Mouse (Mus musculus): ENCODE results near the gene Hoxc9. TPM values are rescaled to one million over a fixed set of nuclear protein-coding genes. Genes with fewer than 3 reads are reported as not detected.

Hoxc9 gene
- total and polyA plus RNA-seq, 3 experiments = 0.49 to 3.7 (median 1.8) TPM

DNA sequence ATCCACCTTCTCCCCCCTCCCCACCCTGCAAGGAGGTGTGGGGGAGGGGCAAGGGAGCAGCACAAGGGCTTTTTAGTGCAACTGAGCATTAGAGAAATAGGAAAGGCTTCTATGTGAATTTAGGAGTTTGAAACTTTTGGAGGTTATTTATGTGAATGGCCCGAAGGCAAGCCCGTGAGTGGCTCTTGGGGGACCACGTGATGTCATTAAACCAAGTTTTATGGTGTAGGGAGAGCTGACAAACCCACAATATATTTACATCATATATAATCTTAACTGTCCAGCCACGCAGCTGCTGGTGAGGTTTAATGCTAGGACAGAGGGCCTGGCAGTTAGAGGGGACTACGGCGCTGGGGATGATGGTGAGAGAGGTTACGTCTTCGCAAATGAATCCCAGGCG, 42.4 kb downstream of the Hoxc9 start, which contains the start of gene Hoxc4:
Hoxc4 (plus strand) TSS at position 299 of the 400 bp plus-strand sequence.
- no peak for DNase-seq

- DNase-seq = no peak
Observed at GRCm38 (mm10) chr15:103020899-103021418, 44.7 kb downstream of the Hoxc9 start.

DNA sequence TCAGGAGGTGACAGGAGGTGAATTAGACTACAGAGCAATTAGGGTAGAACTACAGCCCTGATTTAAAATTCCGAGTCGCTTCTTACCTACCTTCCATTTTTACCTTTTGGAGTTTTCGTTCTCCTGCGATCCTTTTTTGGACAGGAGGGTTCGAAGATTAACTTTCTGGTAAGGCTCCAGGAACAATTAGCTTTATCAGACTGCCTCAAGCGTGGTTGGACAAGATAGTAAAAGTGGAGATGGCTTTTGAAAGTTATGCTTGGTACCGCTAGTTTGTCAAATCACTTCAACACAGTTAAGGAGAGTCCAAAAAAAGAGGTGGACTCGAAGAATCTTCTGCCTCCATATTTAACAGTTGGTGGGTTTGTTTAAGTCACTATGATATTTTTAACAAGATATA, 45.3 kb downstream of the Hoxc9 start:
- DNase-seq = no peak

DNA sequence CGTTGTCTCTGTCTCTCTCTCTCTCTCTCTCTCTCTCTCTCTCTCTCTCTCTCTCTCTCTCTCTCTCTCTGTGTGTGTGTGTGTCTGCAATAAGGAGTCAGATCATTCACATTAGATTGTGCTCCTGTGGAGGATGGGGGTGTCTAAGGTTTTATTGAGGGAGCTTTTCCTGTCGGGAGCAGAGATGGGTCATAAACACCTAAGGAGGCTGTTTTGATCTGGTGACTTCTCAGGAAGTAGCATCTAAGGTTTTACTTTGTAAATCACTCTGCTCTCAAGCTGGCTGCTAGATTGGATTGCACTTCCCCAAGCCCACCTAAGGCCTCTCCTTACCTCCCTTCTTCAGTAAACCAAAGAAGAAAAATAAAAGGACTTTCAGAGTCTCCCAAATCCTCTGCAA, 47.9 kb downstream of the Hoxc9 start:
- DNase-seq = no peak

GRCm38 (mm10) chr15:103027266-103028235, 51.3 kb downstream of the Hoxc9 start:
- DNase-seq = peak; percentile 59

- DNase-seq = no peak
Observed at GRCm38 (mm10) chr15:103028916-103029512, 52.8 kb downstream of the Hoxc9 start.

DNA sequence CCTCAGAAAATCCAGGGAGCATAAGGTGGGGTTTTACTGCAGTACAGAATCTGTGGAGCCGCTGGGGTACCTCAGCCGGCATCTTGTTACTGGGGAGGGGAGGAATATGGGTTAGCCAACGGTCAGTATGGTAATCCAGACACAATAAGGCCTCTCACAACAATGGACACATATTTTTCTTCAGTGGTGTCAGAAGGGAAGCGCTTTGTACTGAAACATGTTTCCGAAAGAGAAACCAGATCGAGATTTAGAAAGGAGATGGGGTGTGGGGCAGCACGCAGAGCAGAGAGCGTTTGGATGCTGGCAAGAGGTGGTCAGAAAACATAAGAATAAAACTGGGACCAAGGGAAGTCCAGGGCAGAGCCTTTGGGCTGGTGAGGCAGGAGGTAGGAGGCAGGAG, 53.9 kb downstream of the Hoxc9 start:
- no peak for DNase-seq

GRCm38 (mm10) chr15:103032167-103032566, 55.9 kb downstream of the Hoxc9 start:
- DNase-seq = no peak

DNA sequence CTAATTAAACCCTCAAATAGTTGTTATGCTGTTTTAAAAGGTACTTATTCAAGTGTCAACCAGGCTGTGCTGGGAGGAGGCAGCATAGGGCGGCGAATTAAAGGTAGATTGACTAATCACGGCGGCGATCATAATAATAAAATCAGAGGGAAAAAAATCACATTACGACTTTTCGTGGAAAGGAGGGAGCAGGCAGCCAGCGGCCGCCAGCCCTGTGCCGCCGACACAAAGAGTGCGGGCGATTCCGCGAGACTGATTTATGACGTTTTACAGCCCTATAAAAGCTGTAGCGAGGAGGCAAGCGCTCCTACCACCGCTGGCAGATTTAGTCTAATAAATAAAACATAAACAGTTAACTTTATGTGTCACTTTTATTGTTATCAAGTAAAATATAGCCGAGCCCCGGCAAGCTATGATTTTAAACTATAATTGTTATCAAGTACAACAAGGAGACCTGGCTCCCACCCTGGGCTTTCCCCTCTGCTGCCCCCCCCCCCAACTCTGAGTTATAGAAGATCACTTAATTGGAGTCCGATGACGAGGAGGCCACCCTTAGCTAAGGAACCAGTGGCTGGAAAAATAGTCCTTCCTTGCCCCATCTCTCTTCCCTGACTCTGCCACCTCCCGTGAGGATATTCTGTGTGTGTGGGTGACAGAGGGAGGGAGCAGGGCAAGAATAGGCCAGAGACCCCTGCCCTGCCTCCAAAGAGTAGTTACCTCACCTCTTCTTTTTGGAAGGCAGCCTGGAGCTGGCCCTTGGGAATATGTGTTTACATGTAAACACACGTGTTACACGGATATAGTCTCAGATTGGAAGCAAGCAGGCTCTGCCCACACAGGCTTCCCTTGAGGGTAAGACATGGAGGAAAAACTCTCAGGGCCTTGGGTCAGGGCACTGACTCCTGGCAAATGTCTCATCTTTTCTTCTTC, 56.7 kb downstream of the Hoxc9 start:
- peak; percentile 40 for DNase-seq

- peak; percentile 66 for DNase-seq
Observed at GRCm38 (mm10) chr15:103034043-103034806, 58.0 kb downstream of the Hoxc9 start.

Small RNA genes lying within 50 kb of the gene (microRNA-seq; reads per million reads assigned to microRNA genes)
- gene Mir196a-2 (191 to 242 reads per million in 2 experiments), gene Mir615 (2,152 to 3,226 reads per million in 2 experiments)

Other genes starting within 250 kb of the Hoxc9 start
- not detected for gene Hoxc13, start 55.3 kb upstream of the Hoxc9 start, total RNA-seq (2021)
- gene Hoxc13, start 55.3 kb upstream of the Hoxc9 start, polyA plus RNA-seq (2012; rRNA removed) = not detected in 2 replicates
- gene Hoxc12, start 39.7 kb upstream of the Hoxc9 start, total RNA-seq (2021) = not detected
- not detected in 2 replicates for gene Hoxc12, start 39.7 kb upstream of the Hoxc9 start, polyA plus RNA-seq (2012; rRNA removed)
- gene Hoxc11, start 22.0 kb upstream of the Hoxc9 start, total RNA-seq (2021) = not detected
- not detected in 2 replicates for gene Hoxc11, start 22.0 kb upstream of the Hoxc9 start, polyA plus RNA-seq (2012; rRNA removed)
- under 1 TPM; 0.31 to 0.43 TPM for gene Hoxc10, start 9.6 kb upstream of the Hoxc9 start, total RNA-seq (2021)
- 0.10 TPM in 1 of 2 replicates, not detected in the other for gene Hoxc10, start 9.6 kb upstream of the Hoxc9 start, polyA plus RNA-seq (2012; rRNA removed)
- gene Hoxc5, start 9.0 kb upstream of the Hoxc9 start, total RNA-seq (2021) = 10 to 100 TPM in 1 of 2 experiments, 1 to 10 TPM in 1; 6.7 to 10.3 TPM
- 7.0 and 7.5 TPM in 2 replicates for gene Hoxc5, start 9.0 kb upstream of the Hoxc9 start, polyA plus RNA-seq (2012; rRNA removed)
- gene Hoxc8, start 14.2 kb downstream of the Hoxc9 start, total RNA-seq (2021) = 10 to 100 TPM; 30.6 to 40.1 TPM
- 13.4 and 17.9 TPM in 2 replicates for gene Hoxc8, start 14.2 kb downstream of the Hoxc9 start, polyA plus RNA-seq (2012; rRNA removed)
- gene Hoxc6, start 21.8 kb downstream of the Hoxc9 start, total RNA-seq (2021) = 10 to 100 TPM; 52.2 to 60.3 TPM
- 41.6 and 58.1 TPM in 2 replicates for gene Hoxc6, start 21.8 kb downstream of the Hoxc9 start, polyA plus RNA-seq (2012; rRNA removed)
- gene Hoxc4, start 42.5 kb downstream of the Hoxc9 start, total RNA-seq (2021) = 10 to 100 TPM in 1 of 2 experiments, 1 to 10 TPM in 1; 5.1 to 12.4 TPM
- gene Hoxc4, start 42.5 kb downstream of the Hoxc9 start, polyA plus RNA-seq (2012; rRNA removed) = 8.8 and 9.6 TPM in 2 replicates
- 10 to 100 TPM; 11.0 to 16.7 TPM for gene Smug1, start 190.7 kb downstream of the Hoxc9 start, total RNA-seq (2021)
- gene Smug1, start 190.7 kb downstream of the Hoxc9 start, polyA plus RNA-seq (2012; rRNA removed) = 16.6 and 17.1 TPM in 2 replicates

Measured in adrenal gland, adult 2 months (tissue).